Mouse (Mus musculus): ENCODE measurements around the gene Clpb.
A peak's percentile ranks its signal among the peaks of the same experiment; 100 is the strongest.
"Not testable (repeated sequence)": the region's sequence is repeated elsewhere in the genome, so short reads cannot be mapped to it uniquely, and the experiment has no call there.

Clpb gene

DNA sequence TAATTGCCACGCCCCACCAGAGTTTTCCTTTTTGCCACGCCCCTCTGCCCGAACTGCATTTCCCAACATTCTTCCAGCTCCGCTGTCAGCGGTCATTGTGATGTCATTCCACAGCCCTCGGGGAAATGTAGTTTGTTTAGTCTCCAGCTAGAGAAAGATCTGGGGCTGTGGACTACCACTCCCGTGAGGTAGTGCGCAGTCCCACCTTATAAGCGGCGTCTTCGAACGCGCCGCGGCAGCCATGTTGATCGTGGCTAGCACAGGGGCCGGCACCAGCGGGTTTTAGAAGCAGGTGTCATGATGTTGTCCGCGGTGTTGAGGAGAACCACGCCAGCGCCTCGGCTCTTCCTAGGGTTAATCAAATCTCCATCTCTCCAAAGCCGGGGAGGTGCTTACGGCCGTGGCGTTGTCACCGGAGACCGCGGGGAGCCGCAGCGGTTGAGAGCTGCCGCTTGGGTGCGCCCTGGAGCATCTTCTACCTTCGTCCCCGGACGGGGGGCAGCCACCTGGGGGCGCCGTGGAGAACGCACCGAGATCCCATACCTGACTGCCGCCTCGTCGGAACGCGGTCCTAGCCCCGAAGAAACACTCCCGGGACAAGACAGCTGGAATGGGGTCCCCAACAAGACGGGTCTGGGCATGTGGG, at the start of gene Clpb:
Clpb (plus strand) TSS at position 120 of the 646 bp plus-strand sequence.
- peak; percentile 87 for DNase-seq

- DNase-seq = no peak
Measured at GRCm38 (mm10) chr7:101615406-101615805, 48.0 kb upstream of the Clpb start.

DNA sequence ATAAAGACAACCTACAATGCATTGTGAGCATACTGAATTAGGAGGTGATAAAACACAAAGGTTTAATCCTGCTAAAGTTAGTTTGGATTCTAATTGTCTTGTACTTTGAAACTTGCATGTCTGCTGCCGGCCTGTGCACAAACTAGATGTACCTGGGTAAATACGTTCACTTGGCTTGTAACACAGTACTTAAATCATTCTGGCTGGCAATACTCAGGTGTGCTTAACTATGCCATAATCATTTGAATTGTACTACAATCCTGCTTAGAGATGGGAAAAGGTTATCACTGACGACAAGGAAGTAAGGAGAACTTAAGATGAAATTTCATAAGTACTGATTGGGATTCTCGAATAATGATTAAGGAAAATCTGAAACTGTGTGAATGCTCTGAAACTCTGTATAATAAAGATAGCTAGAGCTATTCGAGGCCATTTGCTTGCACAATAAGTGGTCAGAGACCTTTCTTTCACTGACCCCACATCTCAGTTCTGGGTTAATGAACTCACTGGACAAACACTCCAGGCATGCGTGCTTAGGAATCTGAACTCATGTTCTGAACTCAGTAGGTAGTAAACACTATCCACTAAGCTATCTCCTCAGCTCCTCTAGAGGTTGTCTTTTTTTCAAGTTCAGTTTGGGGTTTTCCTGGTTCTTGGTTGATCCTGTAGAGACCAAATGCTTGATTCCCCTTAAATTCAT, 47.1 kb upstream of the Clpb start:
- DNase-seq = no peak

GRCm38 (mm10) chr7:101617438-101618165, 45.8 kb upstream of the Clpb start:
- DNase-seq = peak; percentile 20

DNA sequence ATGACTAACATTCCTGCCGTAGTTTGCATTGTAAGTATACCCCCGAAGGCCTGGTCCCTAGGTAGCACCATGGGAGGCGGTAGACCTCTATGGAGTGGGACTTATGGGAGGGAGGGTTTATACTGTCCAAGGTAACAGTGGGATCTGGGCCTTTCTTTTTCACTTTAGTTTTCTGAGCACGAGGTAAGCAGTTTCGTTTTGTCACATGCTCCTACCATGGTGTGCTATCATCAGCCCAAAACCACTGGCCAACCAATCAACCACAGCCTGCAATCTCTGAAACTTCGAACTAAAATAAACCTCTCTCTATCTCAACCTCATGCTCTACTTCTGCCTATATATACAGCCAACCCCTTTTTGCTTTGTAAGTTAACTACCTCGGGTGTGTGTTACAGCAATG, 45.2 kb upstream of the Clpb start:
- DNase-seq = no peak

- peak; percentile 61 for DNase-seq
Measured at GRCm38 (mm10) chr7:101620373-101620772, 43.1 kb upstream of the Clpb start.

DNA sequence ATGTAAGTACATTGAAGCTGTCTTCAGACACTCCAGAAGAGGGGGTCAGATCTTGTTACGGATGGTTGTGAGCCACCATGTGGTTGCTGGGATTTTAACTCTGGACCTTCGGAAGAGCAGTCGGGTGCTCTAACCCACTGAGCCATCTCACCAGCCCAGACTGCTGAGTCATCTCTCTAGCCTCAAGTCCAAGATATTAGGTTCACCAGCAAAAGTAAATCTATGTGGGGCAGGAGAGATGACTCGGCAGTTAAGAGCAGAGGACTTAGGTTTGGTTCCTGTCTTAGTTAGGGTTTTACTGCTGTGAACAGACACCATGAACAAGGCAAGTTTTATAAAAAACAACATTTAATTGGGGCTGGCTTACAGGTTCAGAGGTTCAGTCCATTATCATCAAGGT, 41.6 kb upstream of the Clpb start:
- not testable (repeated sequence) for DNase-seq

DNA sequence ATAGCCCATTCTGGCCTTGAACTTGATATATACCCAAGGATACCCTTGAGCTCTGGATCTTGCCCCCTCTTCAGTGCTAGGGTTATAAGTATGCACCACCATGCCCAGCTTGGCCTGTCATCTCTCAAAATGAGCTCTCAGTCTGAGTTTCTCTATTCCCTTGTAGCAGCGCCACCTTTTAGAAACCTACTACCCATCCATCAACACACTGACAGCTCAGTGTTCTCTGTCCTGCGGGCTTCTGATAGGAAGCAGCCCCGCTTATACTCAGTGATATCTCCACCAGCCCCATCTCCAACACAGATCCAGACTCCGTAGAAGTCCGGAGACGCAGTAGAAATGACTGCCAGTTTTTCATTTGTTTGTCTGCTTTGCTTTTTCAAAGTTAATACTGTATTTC, 39.1 kb upstream of the Clpb start:
- no peak for DNase-seq

DNA sequence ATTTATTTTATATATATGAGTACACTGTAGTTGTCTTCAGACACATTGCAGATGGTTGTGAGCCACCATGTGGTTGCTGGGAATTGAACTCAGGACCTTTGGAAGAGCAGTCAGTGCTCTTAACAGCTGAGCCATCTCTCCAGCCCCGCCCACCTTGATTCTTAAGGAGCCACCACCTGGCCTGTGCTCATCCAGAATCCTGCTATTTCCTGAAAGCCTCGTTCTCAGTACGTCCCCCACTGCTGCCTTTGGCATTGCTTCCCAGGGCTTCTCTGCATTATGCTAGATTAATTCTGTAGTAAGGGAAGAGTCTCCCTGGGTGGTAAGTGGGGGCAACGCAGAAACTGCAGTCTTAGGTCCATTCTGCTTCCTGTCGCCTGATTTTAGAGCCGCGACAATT, 36.3 kb upstream of the Clpb start:
- not testable (repeated sequence) for DNase-seq

DNA sequence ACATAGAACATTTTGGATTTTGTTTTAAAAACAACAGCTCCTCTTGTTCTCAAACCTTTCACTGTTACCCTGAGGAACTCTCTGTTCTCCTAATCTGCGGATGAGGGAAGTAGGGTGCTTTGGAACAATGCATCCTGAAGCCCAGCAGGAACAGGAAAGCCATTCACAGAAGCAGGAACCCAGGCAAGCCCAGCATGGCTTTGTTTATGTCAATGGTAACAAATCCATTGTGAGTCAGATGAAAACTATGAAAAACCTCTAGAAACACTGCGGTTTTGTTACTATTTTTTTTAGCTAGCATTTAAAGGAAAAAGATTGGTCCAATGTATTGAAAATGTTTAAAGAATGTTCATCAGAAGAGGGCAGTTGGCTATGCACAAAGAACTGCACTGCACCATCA, 35.0 kb upstream of the Clpb start:
- no peak for DNase-seq

- no peak for DNase-seq
Measured at GRCm38 (mm10) chr7:101633629-101634177, 29.7 kb upstream of the Clpb start.

DNA sequence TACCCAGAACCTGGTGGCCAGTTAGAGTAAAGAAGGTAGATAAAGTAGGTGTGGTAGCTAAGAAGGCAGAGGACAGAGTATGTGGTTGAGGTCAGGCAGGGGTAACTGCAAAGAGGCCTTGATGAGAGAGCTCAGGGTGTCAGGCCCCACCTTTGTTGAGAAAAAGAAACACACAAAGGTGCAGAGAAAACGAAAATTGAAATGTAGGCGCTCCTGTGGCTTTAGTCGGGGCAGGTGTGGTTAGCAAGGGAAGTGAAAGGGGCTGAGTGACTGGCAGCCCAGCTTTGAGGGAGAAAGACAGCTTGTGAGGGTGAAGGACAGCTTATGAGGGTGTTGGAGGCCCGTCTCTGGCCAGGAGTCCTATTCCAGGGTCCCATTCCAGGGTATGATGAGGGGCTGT, 28.9 kb upstream of the Clpb start:
- DNase-seq = no peak

- DNase-seq = no peak
Measured at GRCm38 (mm10) chr7:101636056-101636455, 27.4 kb upstream of the Clpb start.

DNA sequence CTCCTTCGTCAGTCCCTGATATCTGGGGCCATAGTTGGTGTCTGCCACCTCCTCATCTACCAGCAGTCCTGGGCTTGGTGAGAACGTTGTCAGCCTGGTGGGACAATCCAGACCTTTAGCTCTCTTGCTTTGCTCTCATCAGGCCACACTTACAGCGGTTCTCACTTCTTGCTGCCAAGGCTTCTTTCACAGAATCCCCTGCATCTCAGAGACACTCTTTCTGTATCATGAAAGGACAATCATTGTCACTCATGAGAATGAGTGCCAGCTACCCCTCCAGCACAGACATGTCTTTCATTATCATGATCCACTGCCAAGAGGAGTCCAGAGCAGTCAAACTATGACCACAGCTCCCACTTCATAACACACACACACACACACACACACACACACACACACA, 19.6 kb upstream of the Clpb start:
- DNase-seq = no peak

GRCm38 (mm10) chr7:101649729-101650128, 13.7 kb upstream of the Clpb start:
- no peak for DNase-seq

DNA sequence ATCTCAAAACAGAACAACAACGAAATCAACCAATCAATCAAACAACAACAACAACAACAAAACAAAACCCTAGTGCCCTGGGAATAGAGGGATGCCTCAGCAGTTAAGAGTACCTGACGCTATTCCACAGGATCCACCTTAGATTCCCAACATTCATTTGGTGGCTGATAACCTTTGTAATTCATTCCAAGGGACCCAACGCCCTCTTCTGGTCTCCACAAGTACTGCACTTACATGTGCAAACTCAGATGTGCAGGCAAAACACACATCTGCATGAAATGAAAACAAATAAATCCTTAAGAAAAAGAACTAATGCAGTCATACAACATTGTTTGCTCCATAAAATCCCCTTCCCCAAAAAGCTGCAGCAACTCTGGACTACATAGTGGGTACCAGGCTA, 12.9 kb upstream of the Clpb start:
- DNase-seq = peak; percentile 35

DNA sequence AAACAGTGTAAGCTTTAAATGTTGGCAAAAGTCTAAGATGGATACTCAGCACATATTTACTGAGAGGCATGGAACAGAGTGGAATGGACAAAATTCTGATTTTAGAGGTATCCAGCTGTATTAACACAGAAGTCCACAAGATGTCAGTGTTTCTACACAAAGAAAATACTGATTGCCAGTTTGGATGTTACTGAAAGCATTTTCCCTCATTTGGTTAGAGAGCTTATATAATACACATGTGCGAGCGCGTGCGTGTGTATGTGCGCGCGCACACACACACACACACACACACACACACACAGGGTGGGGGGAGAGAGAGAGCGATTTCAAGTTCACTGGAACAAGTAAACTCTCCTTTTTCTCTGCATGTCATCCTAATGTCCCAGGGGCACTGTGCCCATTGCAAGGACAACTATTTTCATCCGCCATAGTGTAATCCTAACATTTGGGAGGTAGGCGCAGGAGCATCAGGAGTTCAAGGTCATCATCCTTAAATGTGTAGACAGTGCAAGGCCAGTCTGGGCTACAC, 9.7 kb upstream of the Clpb start:
- peak; percentile 78 for DNase-seq

- DNase-seq = no peak
Measured at GRCm38 (mm10) chr7:101654936-101655335, 8.5 kb upstream of the Clpb start.

- no peak for DNase-seq
Measured at GRCm38 (mm10) chr7:101662006-101662405, 1.4 kb upstream of the Clpb start.

DNA sequence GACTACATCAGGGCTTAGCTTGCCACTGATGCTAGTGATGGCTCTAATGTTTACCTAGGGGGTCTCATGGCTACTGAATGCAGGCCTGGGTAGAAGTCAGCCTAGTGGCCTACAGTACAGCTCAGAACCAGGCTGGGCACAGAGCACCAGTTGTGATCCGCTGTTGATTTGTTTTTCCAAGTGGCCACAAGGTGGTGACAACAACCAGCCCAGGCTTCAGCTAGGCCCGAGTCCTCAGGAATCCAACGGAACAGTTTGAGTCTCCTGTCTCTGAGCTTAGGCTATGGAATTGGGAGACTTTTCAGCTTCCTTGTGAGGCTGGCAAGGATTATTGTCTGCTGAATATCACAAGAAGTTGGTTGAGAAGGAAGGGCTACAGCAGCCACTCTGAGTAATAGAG, 3.1 kb downstream of the Clpb start:
- peak; percentile 41 for DNase-seq

- no peak for DNase-seq
Measured at GRCm38 (mm10) chr7:101671601-101672280, 8.3 kb downstream of the Clpb start.

DNA sequence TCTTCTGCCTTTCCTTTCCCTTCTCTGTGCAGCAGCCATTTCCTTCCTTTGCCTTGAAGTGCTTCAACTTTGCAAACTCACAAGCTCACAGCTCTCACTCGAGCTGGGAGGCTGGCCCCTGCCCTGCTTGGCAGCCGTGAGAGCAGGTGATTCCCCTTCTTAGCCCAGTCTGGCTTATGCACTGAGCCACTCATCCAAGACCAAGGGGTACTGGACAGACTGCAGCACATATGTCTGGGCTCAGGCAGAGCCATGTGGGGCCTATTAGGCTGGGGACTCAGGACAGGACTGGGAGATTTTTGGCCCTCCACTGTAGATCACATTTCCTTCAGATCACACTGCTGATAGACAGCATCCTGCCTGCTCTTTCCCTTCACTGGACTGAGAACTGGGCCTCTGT, 10.1 kb downstream of the Clpb start:
- DNase-seq = no peak

Measured in right cerebral cortex, postnatal 14 days (tissue).